Mouse (Mus musculus): Measurements from ENCODE around the gene Ppm1h.
"Not testable (repeated sequence)": the region's sequence is repeated elsewhere in the genome, so short reads cannot be mapped to it uniquely, and the experiment has no call there.

The Ppm1h gene

GRCm38 (mm10) chr10:122931851-122932550 lies 253.4 kb downstream of the Ppm1h start:
- DNase-seq (ENCODE audit: low spot score in 2 of 2), result no peak

- no peak for DNase-seq (ENCODE audit: low spot score in 2 of 2)
Measured at GRCm38 (mm10) chr10:122933053-122933838, 254.7 kb downstream of the Ppm1h start.

GRCm38 (mm10) chr10:122935406-122935805 lies 256.8 kb downstream of the Ppm1h start:
- DNase-seq (ENCODE audit: low spot score in 2 of 2), result not testable (repeated sequence)

GRCm38 (mm10) chr10:122937380-122937779 lies 258.8 kb downstream of the Ppm1h start:
- DNase-seq (ENCODE audit: low spot score in 2 of 2), result not testable (repeated sequence)

- DNase-seq (ENCODE audit: low spot score in 2 of 2), result no peak
Measured at GRCm38 (mm10) chr10:122939546-122939945, 261.0 kb downstream of the Ppm1h start.

- no peak for DNase-seq (ENCODE audit: low spot score in 2 of 2)
Measured at GRCm38 (mm10) chr10:122942771-122943170, 264.2 kb downstream of the Ppm1h start.

- no peak for DNase-seq (ENCODE audit: low spot score in 2 of 2)
Measured at GRCm38 (mm10) chr10:122943824-122944223, 265.3 kb downstream of the Ppm1h start.

- DNase-seq (ENCODE audit: low spot score in 2 of 2), result no peak
Measured at GRCm38 (mm10) chr10:122944888-122945287, 266.3 kb downstream of the Ppm1h start.

- DNase-seq (ENCODE audit: low spot score in 2 of 2), result no peak
Measured at GRCm38 (mm10) chr10:122950966-122951365, 272.4 kb downstream of the Ppm1h start.

- no peak for DNase-seq (ENCODE audit: low spot score in 2 of 2)
Measured at GRCm38 (mm10) chr10:122953576-122953975, 275.0 kb downstream of the Ppm1h start.

GRCm38 (mm10) chr10:122957918-122958317 lies 279.4 kb downstream of the Ppm1h start:
- no peak for DNase-seq (ENCODE audit: low spot score in 2 of 2)

GRCm38 (mm10) chr10:122958699-122959098 lies 280.1 kb downstream of the Ppm1h start:
- no peak for DNase-seq (ENCODE audit: low spot score in 2 of 2)

- no peak for DNase-seq (ENCODE audit: low spot score in 2 of 2)
Measured at GRCm38 (mm10) chr10:122960216-122960615, 281.7 kb downstream of the Ppm1h start.

- no peak for DNase-seq (ENCODE audit: low spot score in 2 of 2)
Measured at GRCm38 (mm10) chr10:122960738-122961137, 282.2 kb downstream of the Ppm1h start.

GRCm38 (mm10) chr10:122961494-122961893 lies 282.9 kb downstream of the Ppm1h start:
- no peak for DNase-seq (ENCODE audit: low spot score in 2 of 2)

GRCm38 (mm10) chr10:122962651-122963050 lies 284.1 kb downstream of the Ppm1h start:
- DNase-seq (ENCODE audit: low spot score in 2 of 2), result no peak

- DNase-seq (ENCODE audit: low spot score in 2 of 2), result peak in 1 of 2 experiments; percentile 17
Measured at GRCm38 (mm10) chr10:122963463-122964240, 285.1 kb downstream of the Ppm1h start.

- DNase-seq (ENCODE audit: low spot score in 2 of 2), result no peak
Measured at GRCm38 (mm10) chr10:122964241-122964636, 285.7 kb downstream of the Ppm1h start.

- DNase-seq (ENCODE audit: low spot score in 2 of 2), result not testable (repeated sequence)
Measured at GRCm38 (mm10) chr10:122965650-122966049, 287.1 kb downstream of the Ppm1h start.

- no peak for DNase-seq (ENCODE audit: low spot score in 2 of 2)
Measured at GRCm38 (mm10) chr10:122966421-122966820, 287.9 kb downstream of the Ppm1h start.

GRCm38 (mm10) chr10:122970188-122970587 lies 291.6 kb downstream of the Ppm1h start:
- DNase-seq (ENCODE audit: low spot score in 2 of 2), result no peak

GRCm38 (mm10) chr10:122973241-122973640 lies 294.7 kb downstream of the Ppm1h start:
- no peak for DNase-seq (ENCODE audit: low spot score in 2 of 2)
